Mouse (Mus musculus) heart, embryonic 13.5 days (tissue): ENCODE results near the gene Sox2. TPM values are rescaled to one million over a fixed set of nuclear protein-coding genes. Genes with fewer than 3 reads are reported as not detected.

Experiments used
- ATAC-seq: fragments of 200-750 bp; cut with Nextera tagmentation; 2 replicates; pipeline ENCODE4 v1.8.0; 2017; ENCODE audit warnings: moderate TSS enrichment; ENCODE audit not compliant: insufficient number of reproducible peaks, low FRiP score, low TSS enrichment; ENCODE audit errors: extremely low read depth
- H3K27ac ChIP-seq: fragments of 300-500 bp; sonication (generic); replicated peaks from 2 replicates; pipeline ENCODE4 v1.5.1; 2015; ENCODE audit warnings: moderate library complexity, mild to moderate bottlenecking, inconsistent platforms
- H3K27me3 ChIP-seq: fragments of 300-500 bp; sonication (generic); replicated peaks from 2 replicates; pipeline ENCODE4 v1.6.1; 2015; ENCODE audit warnings: mild to moderate bottlenecking, inconsistent platforms
- H3K36me3 ChIP-seq: fragments of 300-500 bp; sonication (generic); 2 replicates; pipeline ENCODE4 v1.6.1; 2015; ENCODE audit warnings: mild to moderate bottlenecking, inconsistent platforms
- H3K4me1 ChIP-seq: fragments of 300-500 bp; sonication (generic); 2 replicates; pipeline ENCODE4 v1.6.1; 2015; ENCODE audit warnings: inconsistent platforms
- H3K4me2 ChIP-seq: fragments of 300-500 bp; sonication (generic); 2 replicates; pipeline ENCODE4 v1.6.1; 2015; ENCODE audit warnings: inconsistent platforms, mild to moderate bottlenecking, moderate library complexity
- H3K4me3 ChIP-seq: fragments of 300-500 bp; sonication (generic); 2 replicates; pipeline ENCODE4 v1.5.1; 2015; ENCODE audit warnings: moderate library complexity, mild to moderate bottlenecking, inconsistent platforms
- H3K9ac ChIP-seq: fragments of 300-500 bp; sonication (generic); 2 replicates; pipeline ENCODE4 v1.6.1; 2015; ENCODE audit warnings: inconsistent platforms, mild to moderate bottlenecking, moderate library complexity
- H3K9me3 ChIP-seq: fragments of 300-500 bp; sonication (generic); 2 replicates; pipeline ENCODE4 v1.6.1; 2016; ENCODE audit warnings: inconsistent platforms
- WGBS: fragments of 180-500 bp; shearing (Covaris S2); methylation state at CpG from one replicate; pipeline ENCODE4 v1.1.7; 2015; ENCODE audit warnings: mixed read lengths; 5-methylcytosine and 5-hydroxymethylcytosine counted together
- polyA plus RNA-seq: library from polyadenylated mRNA; unstranded; fragments of >200 nt; fragmentation: Nextera tagmentation; extraction: Ambion mirVana; gene quantifications from 2 replicates; pipeline ENCODE4 v1.2.1, GENCODE M21; 2015

The Sox2 gene
- polyA plus RNA-seq, 1 experiment from 2014 or later, result 0.33 TPM

GRCm38 (mm10) chr3:34646169-34646568, 4.0 kb upstream of the Sox2 start:
- 2% methylated on average over 10 of the region's 10 CpGs for WGBS
- Histone ChIP-seq H3K27me3 (peaks cover 98% of the 10 kb centered on the region), H3K27ac (no peak overlapping the region), H3K9ac (no peak overlapping the region), H3K4me1 (peaks cover 41% of the 10 kb centered on the region), H3K36me3 (no peaks in the 10 kb centered on the region), H3K9me3 (no peaks in the 10 kb centered on the region), H3K4me2 (no peak overlapping the region), H3K4me3 (no peak overlapping the region)
- ATAC-seq, result no peak

DNA sequence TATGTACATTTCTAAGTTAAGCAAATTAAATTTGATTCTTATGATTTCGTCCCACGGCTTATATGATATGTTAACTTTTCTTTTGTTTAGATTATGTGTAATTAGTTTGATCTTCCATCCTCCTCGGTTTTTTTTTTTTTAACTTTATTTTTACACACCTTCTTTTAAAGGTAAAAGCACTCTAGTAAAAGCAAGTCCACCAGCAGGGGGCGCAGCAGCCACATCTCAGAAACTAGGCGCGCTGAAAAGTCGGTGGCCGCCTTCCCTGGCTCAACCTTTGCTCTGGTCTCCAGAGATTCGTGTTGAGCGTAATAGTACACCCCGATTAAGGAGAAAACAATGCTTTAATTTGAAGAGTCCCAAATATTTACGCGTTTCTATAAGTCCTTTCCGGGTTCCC, 2.5 kb upstream of the Sox2 start:
- Histone ChIP-seq H3K4me1 (peaks cover 33% of the 10 kb centered on the region), H3K9ac (no peak overlapping the region), H3K27me3 (peaks cover 91% of the 10 kb centered on the region), H3K36me3 (no peaks in the 10 kb centered on the region), H3K27ac (no peak overlapping the region), H3K9me3 (no peaks in the 10 kb centered on the region), H3K4me3 (no peak overlapping the region), H3K4me2 (peak overlapping the region; percentile 83; the same call in 1 of the 2 replicates)
- WGBS, result 1% methylated on average over 14 of the region's 14 CpGs
- ATAC-seq, result no peak

DNA sequence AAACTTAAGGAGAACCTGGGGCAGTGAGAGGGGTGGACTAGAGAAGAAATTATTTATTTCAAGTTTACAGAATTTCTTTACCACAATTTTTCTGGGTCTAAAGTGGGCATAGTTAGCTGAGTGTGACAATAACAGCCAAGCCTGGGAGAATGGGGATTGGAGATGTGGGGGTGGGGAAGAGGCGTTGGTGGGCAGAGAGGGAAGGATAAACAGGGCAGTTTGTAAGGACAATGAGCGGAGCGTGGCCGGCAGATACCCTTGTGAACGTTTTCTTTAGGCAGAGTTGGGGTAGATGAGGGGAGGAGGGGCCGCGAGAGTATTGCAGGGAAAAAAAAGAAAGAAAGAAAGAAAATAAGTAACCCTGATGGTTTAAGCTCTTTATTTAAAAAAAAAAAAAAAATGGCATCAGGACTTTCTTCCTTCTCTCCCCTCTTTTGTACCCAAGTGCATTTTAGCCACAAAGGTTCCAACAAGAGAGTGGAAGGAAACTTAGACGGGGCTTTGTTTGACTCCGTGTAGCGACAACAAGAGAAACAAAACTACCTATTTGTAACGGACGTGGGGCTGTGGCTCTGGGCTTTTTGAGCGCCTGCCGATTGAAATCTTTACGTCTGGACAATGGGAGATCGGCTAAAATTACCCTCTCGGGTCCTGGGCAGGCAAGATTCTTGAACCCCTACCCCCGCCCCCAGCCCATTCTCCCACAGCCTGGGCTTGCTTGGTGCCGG, 1.9 kb upstream of the Sox2 start:
- peaks cover 91% of the 10 kb centered on the region for H3K27me3 ChIP-seq
- WGBS, result 2% methylated on average over 19 of the region's 19 CpGs
- no peaks in the 10 kb centered on the region for H3K36me3 ChIP-seq
- H3K4me1 ChIP-seq, result peaks cover 31% of the 10 kb centered on the region
- H3K9me3 ChIP-seq, result no peaks in the 10 kb centered on the region
- no peak overlapping the region for H3K9ac ChIP-seq
- no peak for ATAC-seq
- H3K4me3 ChIP-seq, result peak overlapping the region; percentile 56
- no peak overlapping the region for H3K27ac ChIP-seq
- peak overlapping the region; percentile 83 for H3K4me2 ChIP-seq

- peak overlapping the region; percentile 83 for H3K4me2 ChIP-seq
- H3K9ac ChIP-seq, result no peak overlapping the region
- H3K36me3 ChIP-seq, result no peaks in the 10 kb centered on the region
- H3K4me3 ChIP-seq, result peak overlapping the region; percentile 56
- H3K27ac ChIP-seq, result no peak overlapping the region
- H3K27me3 ChIP-seq, result peaks cover 91% of the 10 kb centered on the region
- H3K4me1 ChIP-seq, result peaks cover 31% of the 10 kb centered on the region
- H3K9me3 ChIP-seq, result no peaks in the 10 kb centered on the region
- ATAC-seq, result no peak
- 1% methylated on average over 50 of the region's 50 CpGs for WGBS
These were observed 1.1 kb upstream of the Sox2 start for GRCm38 (mm10) chr3:34648833-34649719.

DNA sequence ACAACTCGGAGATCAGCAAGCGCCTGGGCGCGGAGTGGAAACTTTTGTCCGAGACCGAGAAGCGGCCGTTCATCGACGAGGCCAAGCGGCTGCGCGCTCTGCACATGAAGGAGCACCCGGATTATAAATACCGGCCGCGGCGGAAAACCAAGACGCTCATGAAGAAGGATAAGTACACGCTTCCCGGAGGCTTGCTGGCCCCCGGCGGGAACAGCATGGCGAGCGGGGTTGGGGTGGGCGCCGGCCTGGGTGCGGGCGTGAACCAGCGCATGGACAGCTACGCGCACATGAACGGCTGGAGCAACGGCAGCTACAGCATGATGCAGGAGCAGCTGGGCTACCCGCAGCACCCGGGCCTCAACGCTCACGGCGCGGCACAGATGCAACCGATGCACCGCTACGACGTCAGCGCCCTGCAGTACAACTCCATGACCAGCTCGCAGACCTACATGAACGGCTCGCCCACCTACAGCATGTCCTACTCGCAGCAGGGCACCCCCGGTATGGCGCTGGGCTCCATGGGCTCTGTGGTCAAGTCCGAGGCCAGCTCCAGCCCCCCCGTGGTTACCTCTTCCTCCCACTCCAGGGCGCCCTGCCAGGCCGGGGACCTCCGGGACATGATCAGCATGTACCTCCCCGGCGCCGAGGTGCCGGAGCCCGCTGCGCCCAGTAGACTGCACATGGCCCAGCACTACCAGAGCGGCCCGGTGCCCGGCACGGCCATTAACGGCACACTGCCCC, 586 bp downstream of the Sox2 start:
- Histone ChIP-seq H3K27me3 (peaks cover 91% of the 10 kb centered on the region), H3K9ac (peak overlapping the region; percentile 65), H3K9me3 (no peaks in the 10 kb centered on the region), H3K4me1 (peaks cover 31% of the 10 kb centered on the region), H3K4me3 (peak overlapping the region; percentile 56), H3K4me2 (peak overlapping the region; percentile 83), H3K27ac (no peak overlapping the region), H3K36me3 (no peaks in the 10 kb centered on the region)
- no peak for ATAC-seq
- WGBS, result under 1% methylated on average over 67 of the region's 67 CpGs

GRCm38 (mm10) chr3:34651486-34652170, 1.4 kb downstream of the Sox2 start:
- Histone ChIP-seq H3K4me3 (peak overlapping the region; percentile 56), H3K9me3 (no peaks in the 10 kb centered on the region), H3K27ac (no peak overlapping the region), H3K27me3 (peaks cover 91% of the 10 kb centered on the region), H3K4me2 (peak overlapping the region; percentile 83; the same call in 1 of the 2 replicates), H3K9ac (no peak overlapping the region), H3K36me3 (no peaks in the 10 kb centered on the region), H3K4me1 (peaks cover 31% of the 10 kb centered on the region)
- WGBS, result 3% methylated on average over 26 of the region's 26 CpGs
- no peak for ATAC-seq

DNA sequence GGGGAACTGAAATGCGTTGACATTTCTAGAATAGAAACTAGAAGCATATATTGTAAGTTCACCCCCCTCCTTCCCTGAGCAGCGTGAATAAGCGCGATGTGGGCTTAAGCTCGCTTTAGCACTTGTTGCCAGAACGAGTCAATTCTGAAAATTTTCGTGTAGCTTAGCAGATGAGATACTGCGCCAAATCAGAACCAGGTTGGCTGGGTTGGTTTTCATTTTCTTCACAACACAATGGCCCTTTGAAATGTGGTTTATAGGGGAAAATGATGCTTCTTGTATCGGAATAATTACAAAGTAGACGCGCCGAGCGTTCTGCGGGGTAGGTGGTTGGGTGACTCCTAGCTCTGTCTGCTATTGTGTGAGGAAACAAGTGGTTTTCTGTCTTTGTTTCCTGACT, 2.4 kb downstream of the Sox2 start:
- Histone ChIP-seq H3K4me1 (peaks cover 31% of the 10 kb centered on the region), H3K4me2 (no peak overlapping the region), H3K4me3 (no peak overlapping the region), H3K27ac (no peak overlapping the region), H3K36me3 (no peaks in the 10 kb centered on the region), H3K27me3 (peaks cover 91% of the 10 kb centered on the region), H3K9ac (no peak overlapping the region), H3K9me3 (no peaks in the 10 kb centered on the region)
- 2% methylated on average over 14 of the region's 14 CpGs for WGBS
- ATAC-seq, result no peak

GRCm38 (mm10) chr3:34653235-34653976, 3.2 kb downstream of the Sox2 start:
- 2% methylated on average over 26 of the region's 26 CpGs for WGBS
- ATAC-seq, result no peak
- H3K4me2 ChIP-seq, result no peak overlapping the region; the same call in 1 of the 2 replicates
- H3K27me3 ChIP-seq, result peaks cover 93% of the 10 kb centered on the region
- no peaks in the 10 kb centered on the region for H3K9me3 ChIP-seq
- H3K36me3 ChIP-seq, result no peaks in the 10 kb centered on the region
- H3K27ac ChIP-seq, result no peak overlapping the region
- H3K4me3 ChIP-seq, result no peak overlapping the region
- peaks cover 26% of the 10 kb centered on the region for H3K4me1 ChIP-seq
- no peak overlapping the region for H3K9ac ChIP-seq

DNA sequence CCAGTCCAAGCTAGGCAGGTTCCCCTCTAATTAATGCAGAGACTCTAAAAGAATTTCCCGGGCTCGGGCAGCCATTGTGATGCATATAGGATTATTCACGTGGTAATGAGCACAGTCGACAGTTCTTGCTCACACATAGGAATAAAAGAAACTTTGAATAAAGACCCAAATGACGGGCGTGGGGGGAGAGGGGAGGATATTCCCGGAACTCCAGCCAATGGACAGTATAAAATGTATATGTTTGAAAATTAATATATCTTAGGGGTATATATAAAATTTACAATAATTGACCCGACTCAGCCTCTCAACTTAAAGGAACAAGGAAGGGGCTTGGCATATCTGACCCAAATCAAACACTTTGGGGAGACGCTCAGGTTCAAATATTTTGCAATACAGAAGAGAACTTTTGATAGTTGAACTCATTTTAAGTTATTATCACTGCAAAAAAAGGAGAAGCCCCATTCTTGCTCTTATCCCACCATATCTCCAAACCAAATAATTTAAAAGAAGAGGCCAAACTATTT, 3.8 kb downstream of the Sox2 start:
- Histone ChIP-seq H3K27ac (no peak overlapping the region), H3K4me2 (no peak overlapping the region), H3K9me3 (no peaks in the 10 kb centered on the region), H3K4me3 (no peak overlapping the region), H3K9ac (no peak overlapping the region), H3K27me3 (peaks cover 93% of the 10 kb centered on the region), H3K36me3 (no peaks in the 10 kb centered on the region), H3K4me1 (peaks cover 19% of the 10 kb centered on the region)
- ATAC-seq, result no peak
- 4% methylated on average over 9 of the region's 9 CpGs for WGBS

DNA sequence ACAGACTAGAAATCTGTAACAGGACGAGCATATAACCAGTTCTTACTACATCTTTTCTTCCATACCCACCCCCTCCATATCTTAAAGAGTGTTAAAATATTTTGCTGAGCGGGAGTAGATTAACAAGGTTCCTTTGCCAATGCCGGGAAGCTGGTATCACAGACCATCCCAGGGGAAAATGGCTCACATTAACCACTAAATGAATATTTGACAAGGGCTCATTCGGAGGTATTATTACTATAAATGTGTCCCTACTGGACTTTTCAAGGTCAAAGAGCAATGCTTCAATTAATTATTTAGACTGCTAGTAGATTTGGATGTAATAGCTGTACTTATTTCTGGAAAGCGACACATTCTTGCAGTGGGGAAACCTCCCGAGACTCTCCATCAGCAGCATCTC, 4.6 kb downstream of the Sox2 start:
- H3K9me3 ChIP-seq, result no peaks in the 10 kb centered on the region
- no peak for ATAC-seq
- peaks cover 93% of the 10 kb centered on the region for H3K27me3 ChIP-seq
- no peak overlapping the region for H3K9ac ChIP-seq
- WGBS, result 18% methylated on average over 6 of the region's 6 CpGs
- H3K4me2 ChIP-seq, result no peak overlapping the region
- no peaks in the 10 kb centered on the region for H3K36me3 ChIP-seq
- no peak overlapping the region for H3K4me3 ChIP-seq
- peaks cover 13% of the 10 kb centered on the region for H3K4me1 ChIP-seq
- H3K27ac ChIP-seq, result no peak overlapping the region
